Mouse (Mus musculus) retina, adult 2 months (tissue): ENCODE data around the gene Bhlhe41.

Experiments used
- DNase-seq: peaks from one replicate; pipeline ENCODE4 v3.0.0-alpha.2; 2012; ENCODE audit warnings: low read depth, low spot score

Gene Bhlhe41

GRCm38 (mm10) chr6:145846076-145846475, 19.3 kb downstream of the Bhlhe41 start:
- no peak for DNase-seq

GRCm38 (mm10) chr6:145845611-145846010, 19.7 kb downstream of the Bhlhe41 start:
- DNase-seq, result no peak

GRCm38 (mm10) chr6:145835359-145835758, 30.0 kb downstream of the Bhlhe41 start:
- no peak for DNase-seq

GRCm38 (mm10) chr6:145832927-145833326, 32.4 kb downstream of the Bhlhe41 start:
- DNase-seq, result no peak

GRCm38 (mm10) chr6:145830617-145831016, 34.7 kb downstream of the Bhlhe41 start:
- no peak for DNase-seq

GRCm38 (mm10) chr6:145830117-145830516, 35.2 kb downstream of the Bhlhe41 start:
- peak; percentile 42 for DNase-seq

- DNase-seq, result no peak
Observed at GRCm38 (mm10) chr6:145829062-145829835, 36.1 kb downstream of the Bhlhe41 start.

- DNase-seq, result no peak
Observed at GRCm38 (mm10) chr6:145826305-145826704, 39.1 kb downstream of the Bhlhe41 start.

- DNase-seq, result peak; percentile 36
Observed at GRCm38 (mm10) chr6:145823588-145824234, 41.6 kb downstream of the Bhlhe41 start.

GRCm38 (mm10) chr6:145823103-145823502, 42.3 kb downstream of the Bhlhe41 start:
- DNase-seq, result no peak

- DNase-seq, result no peak
Observed at GRCm38 (mm10) chr6:145822218-145822617, 43.1 kb downstream of the Bhlhe41 start.

GRCm38 (mm10) chr6:145819151-145819550, 46.2 kb downstream of the Bhlhe41 start:
- DNase-seq, result no peak

GRCm38 (mm10) chr6:145815200-145815599, 50.2 kb downstream of the Bhlhe41 start:
- no peak for DNase-seq

GRCm38 (mm10) chr6:145811174-145811573, 54.2 kb downstream of the Bhlhe41 start:
- DNase-seq, result no peak

GRCm38 (mm10) chr6:145810015-145810414, 55.3 kb downstream of the Bhlhe41 start:
- DNase-seq, result no peak

GRCm38 (mm10) chr6:145809566-145809965, 55.8 kb downstream of the Bhlhe41 start:
- DNase-seq, result no peak
